Mouse (Mus musculus) limb, embryonic 14.5 days (tissue): ENCODE data around the gene Defb21. TPM values are rescaled to one million over a fixed set of nuclear protein-coding genes. Genes with fewer than 3 reads are reported as not detected.

Source experiments
- ATAC-seq: fragments of 200-750 bp; cut with Nextera tagmentation; 2 replicates; pipeline ENCODE4 v1.8.0; 2017; ENCODE audit warnings: low read depth, moderate number of reproducible peaks, moderate TSS enrichment; ENCODE audit not compliant: low FRiP score
- DNase-seq: peaks from one replicate; pipeline ENCODE4 v3.0.0-alpha.2; 2015; ENCODE audit warnings: low spot score
- H3K27ac ChIP-seq: fragments of 300-500 bp; sonication (generic); replicated peaks from 2 replicates; pipeline ENCODE4 v1.5.1; 2014; ENCODE audit warnings: low read depth, mild to moderate bottlenecking, low read length, moderate library complexity, mixed read lengths
- H3K27me3 ChIP-seq: fragments of 300-500 bp; sonication (generic); 2 replicates; pipeline ENCODE4 v1.6.1; 2014; ENCODE audit warnings: low read length, mixed read lengths; ENCODE audit not compliant: control insufficient read depth, insufficient read depth
- H3K36me3 ChIP-seq: fragments of 300-500 bp; sonication (generic); 2 replicates; pipeline ENCODE4 v1.6.1; 2014; ENCODE audit warnings: mild to moderate bottlenecking, low read length, moderate library complexity, mixed read lengths; ENCODE audit not compliant: control insufficient read depth, insufficient read depth
- H3K4me1 ChIP-seq: fragments of 300-500 bp; sonication (generic); 2 replicates; pipeline ENCODE4 v1.6.1; 2014; ENCODE audit warnings: antibody characterized with exemption, low read length, mixed read lengths; ENCODE audit not compliant: control insufficient read depth, insufficient read depth
- H3K4me2 ChIP-seq: fragments of 300-500 bp; sonication (generic); replicated peaks from 2 replicates; pipeline ENCODE4 v1.6.1; 2014; ENCODE audit warnings: low read depth, mild to moderate bottlenecking, low read length, moderate library complexity; ENCODE audit not compliant: severe bottlenecking
- H3K4me3 ChIP-seq: fragments of 300-500 bp; sonication (generic); replicated peaks from 2 replicates; pipeline ENCODE4 v1.5.1; 2014; ENCODE audit warnings: low read length
- H3K9ac ChIP-seq: fragments of 300-500 bp; sonication (generic); 2 replicates; pipeline ENCODE4 v1.6.1; 2014; ENCODE audit warnings: mild to moderate bottlenecking, low read depth, low read length, moderate library complexity; ENCODE audit not compliant: severe bottlenecking
- H3K9me3 ChIP-seq: fragments of 300-500 bp; sonication (generic); 2 replicates; pipeline ENCODE4 v1.6.1; 2016; ENCODE audit warnings: low read length; ENCODE audit not compliant: control insufficient read depth
- POLR2A ChIP-seq: fragments of 200-500 bp; IDR thresholded peaks from 2 replicates; pipeline ENCODE4 v1.8.0; 2012; ENCODE audit warnings: inconsistent platforms, mild to moderate bottlenecking, moderate library complexity, borderline replicate concordance; ENCODE audit not compliant: insufficient read depth, insufficient read length; ENCODE audit errors: extremely low read depth
- WGBS: fragments of 180-500 bp; shearing (Covaris S2); extraction: QIAGEN DNeasy Blood & Tissue Kit; methylation state at CpG from one replicate; pipeline ENCODE4 v1.1.7; 2014; 5-methylcytosine and 5-hydroxymethylcytosine counted together
- polyA plus RNA-seq, 2 experiments: library from polyadenylated mRNA; depleted of rRNA in 1 of 2; stranded (reverse) in 1 of 2; unstranded in 1 of 2; fragments of >200 nt; fragmentation: Nextera tagmentation in 1 of 2; extraction: Ambion mirVana in 1 of 2; gene quantifications; 2 replicates each; pipeline versions ENCODE4 v1.2.1 to v1.2.3; 2012 to 2014

The Defb21 gene
- polyA plus RNA-seq, 2 experiments, result not detected

- no peaks in the 10 kb centered on the region for H3K9me3 ChIP-seq
- H3K9ac ChIP-seq, result no peak overlapping the region
- 71% methylated on average over 4 of the region's 4 CpGs for WGBS
- H3K4me3 ChIP-seq, result no peak overlapping the region
- TF ChIP-seq POLR2A, result no peak
- H3K4me1 ChIP-seq, result no peaks in the 10 kb centered on the region
- no peak overlapping the region for H3K4me2 ChIP-seq
- no peak for ATAC-seq
- no peaks in the 10 kb centered on the region for H3K36me3 ChIP-seq
- no peak for DNase-seq
- no peaks in the 10 kb centered on the region for H3K27me3 ChIP-seq
- H3K27ac ChIP-seq, result no peak overlapping the region
Measured at GRCm38 (mm10) chr2:152586926-152587560, 14.5 kb downstream of the Defb21 start.

GRCm38 (mm10) chr2:152588450-152588849 lies 15.9 kb downstream of the Defb21 start:
- ATAC-seq (no peak), DNase-seq (no peak)
- H3K9me3 ChIP-seq, result no peaks in the 10 kb centered on the region
- H3K4me3 ChIP-seq, result no peak overlapping the region
- H3K27ac ChIP-seq, result no peak overlapping the region
- H3K9ac ChIP-seq, result no peak overlapping the region
- no peak overlapping the region for H3K4me2 ChIP-seq
- H3K4me1 ChIP-seq, result no peaks in the 10 kb centered on the region
- no peaks in the 10 kb centered on the region for H3K36me3 ChIP-seq
- WGBS, result 26% methylated on average over 2 of the region's 2 CpGs
- no peaks in the 10 kb centered on the region for H3K27me3 ChIP-seq
- no peak for TF ChIP-seq POLR2A

DNA sequence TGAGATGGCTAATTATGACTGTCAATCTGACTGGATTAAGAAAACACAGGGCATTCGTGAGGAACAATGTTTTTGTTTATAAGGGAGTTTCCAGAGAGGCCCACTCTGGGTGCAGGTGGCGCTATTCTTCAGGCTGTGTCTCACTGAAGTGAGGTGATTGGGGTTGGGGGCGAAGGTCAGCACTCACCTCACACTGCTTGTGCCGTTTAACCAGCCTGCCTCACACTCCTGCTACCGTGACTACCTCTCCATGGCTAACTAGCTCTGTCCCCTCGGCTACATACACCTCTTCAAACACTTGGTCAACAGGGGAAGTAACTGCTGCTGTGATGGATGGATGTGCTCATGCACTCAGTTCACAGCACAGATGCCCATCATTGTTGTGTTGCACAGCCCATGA lies 16.5 kb downstream of the Defb21 start:
- H3K36me3 ChIP-seq, result no peaks in the 10 kb centered on the region
- no peaks in the 10 kb centered on the region for H3K27me3 ChIP-seq
- 44% methylated on average over 6 of the region's 6 CpGs for WGBS
- H3K4me1 ChIP-seq, result no peaks in the 10 kb centered on the region
- DNase-seq (no peak), ATAC-seq (no peak)
- H3K9ac ChIP-seq, result no peak overlapping the region
- no peak for TF ChIP-seq POLR2A
- no peak overlapping the region for H3K4me3 ChIP-seq
- H3K27ac ChIP-seq, result no peak overlapping the region
- H3K9me3 ChIP-seq, result no peaks in the 10 kb centered on the region
- H3K4me2 ChIP-seq, result no peak overlapping the region

DNA sequence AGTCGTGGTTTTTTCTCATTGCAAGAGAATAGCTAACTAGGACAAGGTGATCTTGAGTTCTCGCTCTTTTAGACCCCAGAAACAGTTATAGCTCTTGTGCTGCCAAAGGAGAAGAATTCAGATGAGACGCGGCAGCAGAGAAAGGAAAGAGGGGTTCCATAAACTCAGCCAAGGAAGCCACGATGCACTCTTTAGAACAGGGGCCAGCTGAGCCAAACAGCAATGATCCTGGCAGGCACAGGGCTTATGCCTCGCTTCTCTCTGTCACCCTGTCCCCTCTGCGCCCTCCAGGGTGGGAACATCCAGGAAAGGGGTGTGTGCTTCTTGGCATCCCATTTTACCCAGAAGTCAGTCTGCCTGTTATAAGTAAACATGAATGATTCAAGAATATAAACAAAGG lies 26.8 kb downstream of the Defb21 start, which contains the start of gene Defb45:
Defb45 (minus strand) TSS at position 101 of the 400 bp plus-strand sequence.
- 60% methylated on average over 7 of the region's 7 CpGs for WGBS
- no peak for DNase-seq
- peaks cover 3% of the 10 kb centered on the region; the same call in 1 of the 2 replicates for H3K9me3 ChIP-seq
- no peaks in the 10 kb centered on the region for H3K36me3 ChIP-seq
- no peak within 1 kb of the TSS for H3K4me3 ChIP-seq
- no peak for TF ChIP-seq POLR2A
- no peaks in the 10 kb centered on the region for H3K4me1 ChIP-seq
- no peak within 1 kb of the TSS for H3K9ac ChIP-seq
- no peak for ATAC-seq
- no peak within 1 kb of the TSS for H3K4me2 ChIP-seq
- H3K27ac ChIP-seq, result no peak within 1 kb of the TSS
- H3K27me3 ChIP-seq, result no peaks in the 10 kb centered on the region

GRCm38 (mm10) chr2:152600076-152600475 lies 27.5 kb downstream of the Defb21 start:
- no peak for TF ChIP-seq POLR2A

More at GRCm38 (mm10) chr2:152600076-152600475, 27.5 kb downstream of the Defb21 start:
- H3K4me1 ChIP-seq, result no peaks in the 10 kb centered on the region
- ATAC-seq (no peak), DNase-seq (no peak)
- H3K9ac ChIP-seq, result no peak overlapping the region
- no peak overlapping the region for H3K27ac ChIP-seq
- H3K4me3 ChIP-seq, result no peak overlapping the region
- peaks cover 3% of the 10 kb centered on the region; the same call in 1 of the 2 replicates for H3K9me3 ChIP-seq
- WGBS, result 84% methylated on average over 6 of the region's 6 CpGs
- no peak overlapping the region for H3K4me2 ChIP-seq
- no peaks in the 10 kb centered on the region for H3K27me3 ChIP-seq
- H3K36me3 ChIP-seq, result no peaks in the 10 kb centered on the region
